Mouse (Mus musculus) kidney, embryonic 15.5 days (tissue): ENCODE data around the gene Kmt5c. TPM values are rescaled to one million over a fixed set of nuclear protein-coding genes. Genes with fewer than 3 reads are reported as not detected.

Source experiments
- ATAC-seq: fragments of 200-750 bp; cut with Nextera tagmentation; replicated peaks from 2 replicates; pipeline ENCODE4 v1.8.0; 2017; ENCODE audit warnings: moderate TSS enrichment; ENCODE audit not compliant: low FRiP score
- H3K27ac ChIP-seq: fragments of 300-500 bp; sonication (generic); 2 replicates; pipeline ENCODE4 v1.5.1; 2015; ENCODE audit warnings: mild to moderate bottlenecking, inconsistent platforms
- H3K27me3 ChIP-seq: fragments of 300-500 bp; sonication (generic); 2 replicates; pipeline ENCODE4 v1.6.1; 2015; ENCODE audit warnings: inconsistent platforms
- H3K36me3 ChIP-seq: fragments of 300-500 bp; sonication (generic); 2 replicates; pipeline ENCODE4 v1.6.1; 2015; ENCODE audit warnings: inconsistent platforms
- H3K4me1 ChIP-seq: fragments of 300-500 bp; sonication (generic); 2 replicates; pipeline ENCODE4 v1.6.1; 2015; ENCODE audit warnings: inconsistent platforms
- H3K4me2 ChIP-seq: fragments of 300-500 bp; sonication (generic); 2 replicates; pipeline ENCODE4 v1.6.1; 2015; ENCODE audit warnings: moderate library complexity, mild to moderate bottlenecking, inconsistent platforms
- H3K4me3 ChIP-seq: fragments of 300-500 bp; sonication (generic); replicated peaks from 2 replicates; pipeline ENCODE4 v1.5.1; 2015; ENCODE audit warnings: mild to moderate bottlenecking, inconsistent platforms
- H3K9ac ChIP-seq: fragments of 300-500 bp; sonication (generic); 2 replicates; pipeline ENCODE4 v1.6.1; 2015; ENCODE audit warnings: mild to moderate bottlenecking, inconsistent platforms
- H3K9me3 ChIP-seq: fragments of 300-500 bp; sonication (generic); replicated peaks from 2 replicates; pipeline ENCODE4 v1.6.1; 2016; ENCODE audit warnings: inconsistent platforms
- WGBS: fragments of 180-500 bp; shearing (Covaris S2); methylation state at CpG from one replicate; pipeline ENCODE4 v1.1.7; 2015; ENCODE audit warnings: mixed read lengths; 5-methylcytosine and 5-hydroxymethylcytosine counted together
- polyA plus RNA-seq: library from polyadenylated mRNA; unstranded; fragments of >200 nt; fragmentation: Nextera tagmentation; extraction: Ambion mirVana; gene quantifications from 2 replicates; pipeline ENCODE4 v1.2.1, GENCODE M21; 2015

Kmt5c gene
- polyA plus RNA-seq, 1 experiment from 2014 or later, result 90.8 TPM

DNA sequence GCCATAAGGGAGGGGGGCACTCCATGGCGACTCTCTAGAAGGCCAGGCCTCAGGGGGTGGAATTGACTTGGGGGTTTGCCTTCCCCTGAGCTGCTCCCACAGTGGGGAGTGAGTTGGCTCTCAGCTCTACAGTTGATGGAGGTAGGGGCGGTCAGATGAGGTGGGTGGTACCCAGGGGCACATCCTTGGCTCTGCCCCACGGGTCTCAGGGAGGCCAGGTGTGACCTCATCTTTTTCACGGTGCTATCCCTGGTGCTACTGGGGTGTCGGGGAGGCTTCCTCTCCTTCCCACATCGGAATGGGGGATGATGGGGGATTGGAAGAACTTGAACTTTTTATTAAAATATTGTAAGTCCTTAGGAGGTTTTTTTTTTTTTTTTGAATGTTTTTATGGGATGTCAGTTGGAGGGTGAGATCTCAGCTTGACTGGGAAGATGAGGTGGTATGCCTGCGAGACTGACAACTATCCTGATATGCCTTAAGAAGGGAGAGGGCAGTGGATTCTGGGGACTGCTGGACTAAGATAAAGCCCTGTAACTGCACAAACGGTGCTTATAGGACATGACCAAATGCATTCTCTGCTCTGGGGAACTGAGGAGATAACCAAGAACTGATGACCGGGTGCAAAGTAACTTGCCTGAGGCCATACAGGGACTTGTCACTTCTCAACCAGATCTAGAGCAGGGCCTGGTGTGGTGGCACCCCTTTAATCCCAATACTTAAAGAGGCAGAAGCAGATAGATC, 7.4 kb downstream of the Kmt5c start:
- no peak for ATAC-seq
- Histone ChIP-seq H3K27me3 (no peaks in the 10 kb centered on the region), H3K9me3 (no peaks in the 10 kb centered on the region), H3K4me1 (peaks cover 23% of the 10 kb centered on the region), H3K9ac (no peak overlapping the region), H3K27ac (no peak overlapping the region), H3K36me3 (peaks cover 52% of the 10 kb centered on the region), H3K4me3 (no peak overlapping the region), H3K4me2 (no peak overlapping the region)
- WGBS, result 78% methylated on average over 9 of the region's 9 CpGs

DNA sequence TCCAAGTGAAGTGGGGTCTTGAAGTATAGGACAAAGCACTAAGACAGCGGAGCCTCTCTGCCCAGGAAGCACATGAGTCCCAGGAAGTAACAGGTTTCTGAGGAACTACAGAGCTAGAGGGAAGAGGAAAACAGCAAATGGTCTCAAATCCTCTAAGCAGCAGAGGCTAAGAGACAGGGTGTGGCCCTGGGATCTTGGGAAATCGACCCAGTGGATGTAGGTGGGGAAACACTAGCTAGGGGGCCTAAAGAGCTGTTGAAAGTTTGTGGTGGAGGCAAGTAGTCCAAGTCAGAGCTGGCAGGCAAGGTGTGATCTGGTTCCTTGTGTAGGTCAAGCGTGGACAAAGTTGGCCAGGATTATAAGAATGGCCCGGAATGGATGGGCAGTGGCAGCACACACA, 8.4 kb downstream of the Kmt5c start:
- Histone ChIP-seq H3K27ac (no peak overlapping the region), H3K9me3 (no peaks in the 10 kb centered on the region), H3K4me2 (no peak overlapping the region), H3K4me1 (peaks cover 22% of the 10 kb centered on the region), H3K27me3 (no peaks in the 10 kb centered on the region), H3K36me3 (peaks cover 43% of the 10 kb centered on the region), H3K4me3 (no peak overlapping the region), H3K9ac (no peak overlapping the region)
- ATAC-seq, result no peak
- 78% methylated on average over 4 of the region's 4 CpGs for WGBS

DNA sequence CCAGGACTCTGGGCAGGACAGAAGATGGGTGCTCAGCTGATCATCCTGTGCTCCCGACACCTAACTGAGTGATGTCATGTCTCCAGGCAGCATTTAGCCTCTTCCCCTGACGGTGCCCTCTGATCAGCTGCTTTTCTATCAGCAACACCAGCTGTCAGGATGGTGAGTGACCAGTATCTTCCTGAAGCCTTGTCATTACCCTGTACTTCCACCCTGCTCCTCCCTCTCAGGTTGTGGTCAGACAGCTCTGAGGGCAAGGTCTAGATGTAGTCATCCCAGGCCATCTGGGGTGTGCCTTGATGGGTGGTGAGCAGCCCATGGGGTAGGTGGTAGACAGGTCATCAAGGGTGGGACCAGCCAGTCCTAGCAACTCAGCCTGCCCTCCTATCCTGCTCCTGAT, 9.3 kb downstream of the Kmt5c start:
- no peak overlapping the region for H3K4me2 ChIP-seq
- 83% methylated on average over 2 of the region's 2 CpGs for WGBS
- peaks cover 22% of the 10 kb centered on the region for H3K4me1 ChIP-seq
- H3K36me3 ChIP-seq, result peaks cover 35% of the 10 kb centered on the region
- H3K4me3 ChIP-seq, result no peak overlapping the region
- H3K9ac ChIP-seq, result no peak overlapping the region
- H3K9me3 ChIP-seq, result no peaks in the 10 kb centered on the region
- no peak overlapping the region for H3K27ac ChIP-seq
- ATAC-seq, result no peak
- no peaks in the 10 kb centered on the region for H3K27me3 ChIP-seq

DNA sequence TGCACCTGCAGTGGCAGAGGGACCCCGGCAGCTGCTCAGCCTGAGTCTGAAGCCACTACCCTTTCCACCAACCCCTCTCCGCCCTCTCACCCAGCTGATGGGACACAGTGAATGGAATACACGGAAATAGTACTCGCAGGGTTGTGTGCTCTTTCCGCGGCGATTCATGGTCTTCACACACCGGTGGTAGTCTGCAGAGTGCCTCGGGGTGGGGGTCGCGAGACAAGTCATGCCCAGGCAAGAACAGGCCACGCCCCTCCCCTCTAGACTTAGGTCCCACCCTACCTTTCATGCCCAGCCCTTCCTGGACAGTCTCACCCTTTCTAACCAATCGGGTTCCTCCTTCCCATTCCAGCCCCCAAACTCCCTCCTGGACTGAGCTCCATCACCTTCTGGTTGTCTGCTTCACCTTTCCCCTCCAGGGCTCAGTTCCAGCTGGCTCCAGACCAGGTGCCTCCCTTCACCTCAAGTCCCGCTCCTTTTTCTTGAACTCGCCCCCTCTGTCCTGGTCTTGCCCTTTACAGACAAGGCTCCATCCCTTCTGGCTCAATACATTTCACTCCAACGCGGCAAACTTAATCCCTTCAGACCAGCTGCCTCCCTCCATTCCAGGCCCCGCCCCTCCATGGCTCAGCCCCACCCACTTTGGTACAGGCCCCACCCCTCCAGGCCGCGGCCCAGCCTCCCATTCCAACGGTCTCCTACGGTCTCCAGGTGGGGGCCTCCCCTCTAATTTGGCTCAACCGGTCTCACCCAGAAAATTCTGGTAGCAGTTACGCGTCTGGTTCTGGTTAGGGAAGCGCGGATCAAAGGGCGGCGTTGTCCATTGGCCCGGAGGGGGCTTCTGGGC, 12.3 kb downstream of the Kmt5c start:
- peak; percentile 84 for ATAC-seq
- Histone ChIP-seq H3K9ac (peak overlapping the region; percentile 36), H3K4me2 (peak overlapping the region; percentile 85), H3K9me3 (0 out of 2 replicates have a peak, but pooled peaks cover 3% of the 10 kb centered on the region), H3K36me3 (peaks cover 5% of the 10 kb centered on the region; the same call in 1 of the 2 replicates), H3K27ac (peak overlapping the region; percentile 90), H3K4me3 (peak overlapping the region; percentile 54), H3K4me1 (peaks cover 22% of the 10 kb centered on the region), H3K27me3 (no peaks in the 10 kb centered on the region)
- WGBS, result 2% methylated on average over 29 of the region's 30 CpGs

DNA sequence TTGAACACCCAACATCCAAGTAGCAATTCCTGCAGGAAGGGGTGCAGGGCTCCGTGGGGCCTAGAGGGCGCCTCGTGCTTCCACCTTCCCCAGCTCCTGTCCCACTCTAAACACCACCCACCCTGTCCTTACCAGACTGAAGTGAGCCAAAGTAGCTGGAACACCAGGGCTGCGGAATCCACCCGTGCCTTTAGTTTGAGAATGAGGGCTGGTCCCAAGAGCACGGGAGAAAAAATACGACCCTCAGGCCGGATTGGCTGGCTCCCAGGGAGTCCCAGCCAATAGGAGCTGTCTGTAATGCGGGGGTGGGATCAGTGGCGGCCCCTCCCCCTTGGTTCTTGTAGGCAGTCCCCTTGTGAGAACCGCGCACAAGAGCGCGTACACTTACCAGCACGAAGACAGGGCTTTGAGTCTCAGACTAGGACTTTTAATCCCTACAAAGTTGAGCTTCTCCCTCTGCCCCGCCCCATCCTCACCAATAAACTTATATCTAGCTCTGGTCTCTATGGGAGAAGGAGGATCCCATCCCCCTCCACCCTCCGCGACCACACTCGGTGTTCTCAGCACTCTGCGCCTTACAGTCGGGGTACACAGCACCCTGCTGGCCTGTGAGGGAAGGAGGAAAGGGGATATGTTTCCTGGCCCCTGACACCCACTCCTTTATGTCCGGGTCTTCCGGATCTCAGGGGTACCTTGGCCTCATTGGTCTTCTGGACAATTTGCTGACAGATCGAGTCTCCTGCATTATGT, 13.1 kb downstream of the Kmt5c start, which contains the start of gene Cox6b2:
TSS of gene Cox6b2 (minus strand) at position 274 of the 750 bp plus-strand sequence.
- Histone ChIP-seq H3K9ac (peak within 1 kb of the TSS; percentile 36), H3K27ac (peak within 1 kb of the TSS; percentile 90), H3K9me3 (0 out of 2 replicates have a peak, but pooled peaks cover 3% of the 10 kb centered on the region), H3K4me2 (peak within 1 kb of the TSS; percentile 85), H3K27me3 (no peaks in the 10 kb centered on the region), H3K36me3 (0 out of 2 replicates have a peak, but pooled peaks cover 4% of the 10 kb centered on the region), H3K4me3 (peak within 1 kb of the TSS; percentile 54), H3K4me1 (peaks cover 22% of the 10 kb centered on the region)
- 4% methylated on average over 24 of the region's 24 CpGs for WGBS
- ATAC-seq, result peak; percentile 95

DNA sequence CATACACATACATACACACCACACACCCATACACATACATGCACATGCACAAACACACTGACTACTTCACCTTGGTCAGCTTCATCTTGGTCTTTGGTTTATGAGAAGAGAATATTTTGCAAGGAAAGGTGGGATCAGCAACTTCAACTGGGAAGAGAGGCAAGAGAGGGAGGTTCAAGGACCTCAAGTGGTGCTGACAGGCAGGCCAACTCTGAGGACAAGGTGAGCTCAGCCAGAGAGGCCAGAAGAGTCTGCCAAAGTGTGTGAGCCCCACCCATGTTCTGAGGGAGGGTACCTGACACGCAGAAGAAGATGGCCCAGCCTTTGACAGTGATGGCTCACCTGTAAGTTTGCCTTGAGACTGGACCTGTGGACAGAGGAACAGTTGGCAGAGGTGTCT, 19.8 kb downstream of the Kmt5c start:
- Histone ChIP-seq H3K4me1 (0 out of 2 replicates have a peak, but pooled peaks cover under 1% of the 10 kb centered on the region), H3K27ac (no peak overlapping the region), H3K36me3 (no peaks in the 10 kb centered on the region), H3K9ac (no peak overlapping the region), H3K9me3 (0 out of 2 replicates have a peak, but pooled peaks cover 3% of the 10 kb centered on the region), H3K4me2 (no peak overlapping the region), H3K4me3 (no peak overlapping the region), H3K27me3 (no peaks in the 10 kb centered on the region)
- no peak for ATAC-seq
- 46% methylated on average over 1 of the region's 1 CpGs for WGBS

DNA sequence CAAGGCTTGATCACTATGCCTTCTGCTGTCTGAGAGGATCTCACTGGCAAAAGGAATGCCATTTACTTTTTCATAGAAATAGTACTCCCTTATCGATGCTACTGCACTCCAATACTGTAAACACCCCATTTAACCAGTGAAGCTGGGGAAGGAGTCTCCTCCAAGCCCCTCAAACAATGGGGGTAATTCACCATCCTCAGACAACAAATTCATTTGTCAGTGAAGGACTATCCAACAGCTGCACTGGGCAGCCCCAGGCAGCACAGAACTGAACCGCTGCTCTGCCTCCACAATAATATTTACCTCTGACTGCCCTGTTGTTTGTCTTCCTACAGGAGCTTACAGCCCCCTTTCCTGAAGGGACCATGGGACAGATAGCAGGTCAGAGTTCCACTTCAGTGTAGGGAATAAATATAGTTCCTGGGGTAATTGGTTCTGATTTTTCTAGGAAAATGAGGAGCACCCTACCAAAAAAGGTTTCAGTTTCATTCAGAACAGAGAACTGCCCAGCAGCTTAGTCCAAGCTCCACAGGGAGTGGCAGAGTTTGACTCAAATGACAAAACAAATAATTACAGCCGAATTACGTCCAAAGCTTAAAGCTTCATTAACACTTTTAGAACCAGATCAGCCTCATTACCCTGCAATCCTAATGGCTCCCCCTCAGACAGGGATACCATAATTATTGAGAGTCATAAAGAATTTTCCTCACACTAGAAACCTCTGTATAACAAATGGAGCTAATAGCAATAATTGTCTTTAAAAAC, 25.2 kb downstream of the Kmt5c start:
- Histone ChIP-seq H3K9me3 (no peaks in the 10 kb centered on the region), H3K27ac (no peak overlapping the region), H3K36me3 (no peaks in the 10 kb centered on the region), H3K4me3 (no peak overlapping the region), H3K9ac (no peak overlapping the region), H3K27me3 (peaks cover 6% of the 10 kb centered on the region; the same call in 1 of the 2 replicates), H3K4me2 (no peak overlapping the region), H3K4me1 (0 out of 2 replicates have a peak, but pooled peaks cover 5% of the 10 kb centered on the region)
- ATAC-seq, result no peak
- WGBS, result 13% methylated on average over 4 of the region's 4 CpGs

DNA sequence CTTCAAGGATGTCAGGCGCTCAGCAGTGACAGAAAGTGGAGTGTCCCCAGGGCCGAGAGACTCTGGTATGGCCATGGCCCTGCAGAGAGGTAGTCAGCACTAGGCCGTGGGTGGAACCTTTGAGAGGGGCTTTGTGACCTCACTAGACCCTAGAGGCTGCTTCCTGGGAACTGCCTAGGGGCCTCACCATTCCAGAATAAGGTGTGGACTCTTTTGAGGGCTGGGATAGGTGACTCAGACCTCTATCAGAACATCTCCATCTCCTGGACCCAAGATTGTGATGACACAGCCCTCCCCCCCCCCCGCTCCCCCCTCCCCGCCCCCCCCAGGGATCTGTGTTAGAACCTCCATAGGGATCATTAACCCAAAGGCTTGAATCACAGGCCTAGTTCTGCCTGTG, 31.3 kb downstream of the Kmt5c start, which contains the start of gene Fam71e2:
TSS of gene Fam71e2 (minus strand) at position 101 of the 400 bp plus-strand sequence.
- Histone ChIP-seq H3K27ac (no peak within 1 kb of the TSS), H3K4me2 (no peak within 1 kb of the TSS), H3K9me3 (no peaks in the 10 kb centered on the region), H3K9ac (no peak within 1 kb of the TSS), H3K4me3 (no peak within 1 kb of the TSS), H3K4me1 (no peaks in the 10 kb centered on the region), H3K27me3 (peaks cover 24% of the 10 kb centered on the region), H3K36me3 (no peaks in the 10 kb centered on the region)
- WGBS, result 80% methylated on average over 3 of the region's 5 CpGs
- no peak for ATAC-seq

DNA sequence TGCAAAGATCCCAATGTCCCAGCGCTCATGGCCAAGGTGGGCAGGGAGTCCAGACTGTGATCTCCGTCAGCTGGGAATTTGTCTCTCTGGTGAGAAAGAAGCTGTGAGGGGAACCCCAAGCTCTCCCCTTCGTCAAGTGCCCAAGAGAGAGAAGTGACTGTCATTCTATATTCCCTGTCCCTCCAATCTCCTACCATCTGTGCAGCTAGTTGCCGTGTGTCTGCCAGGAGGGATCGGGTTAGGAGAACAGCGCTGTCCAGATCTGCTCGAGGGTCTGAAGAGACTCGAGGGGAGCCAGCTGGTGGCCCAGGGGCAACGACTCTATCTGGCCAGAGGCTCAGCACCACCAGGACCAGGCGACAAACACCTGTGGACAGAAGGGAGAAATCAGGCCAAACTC, 36.2 kb downstream of the Kmt5c start:
- Histone ChIP-seq H3K27me3 (peaks cover 60% of the 10 kb centered on the region), H3K4me3 (no peak overlapping the region), H3K4me1 (peaks cover 28% of the 10 kb centered on the region), H3K36me3 (no peaks in the 10 kb centered on the region), H3K27ac (no peak overlapping the region), H3K4me2 (no peak overlapping the region), H3K9me3 (no peaks in the 10 kb centered on the region), H3K9ac (no peak overlapping the region)
- no peak for ATAC-seq
- WGBS, result 45% methylated on average over 10 of the region's 10 CpGs

DNA sequence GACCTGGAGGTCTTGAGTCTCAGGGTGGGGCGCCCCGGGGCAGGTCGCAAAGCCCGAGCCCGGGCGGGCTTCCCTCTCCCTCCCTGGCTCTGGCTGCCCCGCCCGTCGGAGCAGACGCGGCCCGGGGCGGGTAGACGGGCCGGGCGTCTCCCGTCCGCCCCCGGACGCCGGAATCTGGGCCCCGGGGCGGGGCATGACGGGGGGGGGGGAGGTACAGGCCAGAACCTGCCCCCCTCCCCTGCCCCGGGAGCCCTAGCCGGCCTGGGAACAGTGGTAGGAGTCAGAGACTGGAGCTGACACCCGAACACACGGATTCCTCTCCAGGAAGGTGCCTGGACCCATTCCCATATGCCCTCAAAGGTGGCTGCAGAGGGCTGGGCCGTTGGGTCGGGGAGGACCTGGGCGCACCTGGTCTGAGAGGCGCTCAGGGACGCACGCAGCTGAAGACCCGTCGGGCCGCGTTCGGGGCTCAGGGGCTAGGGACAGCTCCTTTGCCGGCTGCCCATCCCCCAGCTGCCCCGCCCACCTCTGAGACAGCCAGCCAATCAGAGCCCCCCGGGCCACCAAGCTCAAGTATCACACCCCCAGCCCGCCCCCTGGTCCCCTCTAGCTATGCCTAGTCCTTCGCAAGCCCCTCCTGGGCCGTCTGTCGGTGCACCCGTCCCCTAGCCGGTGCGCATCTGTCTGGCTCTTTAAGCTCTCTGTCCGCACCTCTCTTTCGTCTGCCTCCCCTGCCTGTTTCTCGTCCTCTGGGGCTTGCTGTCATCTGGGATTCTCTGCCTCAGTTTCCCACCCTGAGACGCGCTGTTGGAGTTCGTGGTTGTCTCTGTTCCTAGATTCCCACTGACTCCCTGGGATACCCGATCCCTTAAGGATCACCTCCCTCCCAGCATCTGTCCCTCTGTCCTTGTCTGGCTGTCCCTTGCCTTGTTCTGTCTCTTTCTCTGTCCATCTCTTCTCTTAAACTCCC, 37.2 kb downstream of the Kmt5c start:
- peak; percentile 82 for ATAC-seq
- Histone ChIP-seq H3K9ac (peak overlapping the region; percentile 14; the same call in 1 of the 2 replicates), H3K9me3 (no peaks in the 10 kb centered on the region), H3K4me2 (peak overlapping the region; percentile 53), H3K36me3 (no peaks in the 10 kb centered on the region), H3K27me3 (peaks cover 60% of the 10 kb centered on the region), H3K4me1 (peaks cover 33% of the 10 kb centered on the region), H3K4me3 (peak overlapping the region; percentile 34), H3K27ac (no peak overlapping the region)
- WGBS, result under 1% methylated on average over 55 of the region's 56 CpGs
